Mouse (Mus musculus) spleen, adult 2 months (tissue): ENCODE results near the gene Stk19. TPM values are rescaled to one million over a fixed set of nuclear protein-coding genes. Genes with fewer than 3 reads are reported as not detected.

ENCODE experiments used
- DNase-seq, 2 experiments: peaks; one replicate each; pipeline versions ENCODE4 v3.0.0 to v3.0.0-alpha.2; 2012 to 2021; ENCODE audit warnings: low spot score in 2 of 2, low read depth in 1 of 2
- H3K27ac ChIP-seq: fragments of 200-500 bp; 2 replicates; pipeline ENCODE4 v1.5.1; 2012; ENCODE audit warnings: low read length, inconsistent platforms; ENCODE audit not compliant: insufficient read depth
- H3K27me3 ChIP-seq: fragments of 200-500 bp; 2 replicates; pipeline ENCODE4 v1.6.1; 2012; ENCODE audit warnings: mild to moderate bottlenecking, moderate library complexity, low read length, inconsistent platforms; ENCODE audit not compliant: control insufficient read depth, insufficient read depth
- H3K36me3 ChIP-seq: fragments of 200-500 bp; 2 replicates; pipeline ENCODE4 v1.6.1; 2012; ENCODE audit warnings: mild to moderate bottlenecking, low read length, inconsistent platforms; ENCODE audit not compliant: control insufficient read depth, insufficient read depth
- H3K4me1 ChIP-seq: fragments of 200-500 bp; 2 replicates; pipeline ENCODE4 v1.6.1; 2011; ENCODE audit warnings: inconsistent platforms; ENCODE audit not compliant: control insufficient read depth, insufficient read depth, insufficient read length
- H3K4me3 ChIP-seq: fragments of 200-500 bp; 2 replicates; pipeline ENCODE4 v1.5.1; 2011; ENCODE audit warnings: mild to moderate bottlenecking, inconsistent platforms; ENCODE audit not compliant: insufficient read depth, insufficient read length; ENCODE audit errors: extremely low read depth
- CTCF ChIP-seq: fragments of 200-500 bp; IDR thresholded peaks from 2 replicates; pipeline ENCODE4 v1.5.1; 2011; ENCODE audit warnings: mild to moderate bottlenecking, inconsistent platforms; ENCODE audit not compliant: insufficient read depth, insufficient read length, insufficient replicate concordance; ENCODE audit errors: extremely low read depth
- POLR2A ChIP-seq: fragments of 200-500 bp; IDR thresholded peaks from 2 replicates; pipeline ENCODE4 v1.6.1; 2011; ENCODE audit warnings: low read depth, low read length, inconsistent platforms
- WGBS: fragments of 180-500 bp; shearing (Covaris S2); methylation state at CpG from one replicate; pipeline ENCODE4 v1.1.7; 2018; 5-methylcytosine and 5-hydroxymethylcytosine counted together
- polyA plus RNA-seq: library from polyadenylated mRNA; depleted of rRNA; stranded (reverse); fragments of >200 nt; gene quantifications from 2 replicates; pipeline ENCODE4 v1.2.3, GENCODE M21; 2012

Stk19 gene
- polyA plus RNA-seq, 1 experiment, result 31.6 TPM

- no peak for DNase-seq
- no peaks in the 10 kb centered on the region for H3K27me3 ChIP-seq
- no peaks in the 10 kb centered on the region for H3K36me3 ChIP-seq
- H3K4me3 ChIP-seq, result peak within 1 kb of the TSS; percentile 29; the same call in 1 of the 2 replicates
- WGBS, result 44% methylated on average over 11 of the region's 11 CpGs
- peak within 1 kb of the TSS; percentile 3; the same call in 1 of the 2 replicates for H3K27ac ChIP-seq
- TF ChIP-seq POLR2A, result no peak
- no peak for TF ChIP-seq CTCF
- peaks cover 7% of the 10 kb centered on the region; the same call in 1 of the 2 replicates for H3K4me1 ChIP-seq
Measured at GRCm38 (mm10) chr17:34879336-34879879, 42.7 kb upstream of the Stk19 start, which contains the start of gene Zbtb12. TSS of gene Zbtb12 (plus strand) at chr17:34879483.

GRCm38 (mm10) chr17:34874321-34874720, 37.6 kb upstream of the Stk19 start:
- Histone ChIP-seq H3K4me1 (peaks cover 2% of the 10 kb centered on the region; the same call in 1 of the 2 replicates), H3K27ac (no peak overlapping the region), H3K27me3 (no peaks in the 10 kb centered on the region), H3K36me3 (no peaks in the 10 kb centered on the region), H3K4me3 (no peak overlapping the region)
- no peak for TF ChIP-seq POLR2A
- no peak for TF ChIP-seq CTCF
- 93% methylated on average over 6 of the region's 6 CpGs for WGBS
- no peak for DNase-seq

GRCm38 (mm10) chr17:34865981-34866380, 29.2 kb upstream of the Stk19 start:
- Histone ChIP-seq H3K27ac (no peak overlapping the region), H3K4me1 (no peaks in the 10 kb centered on the region), H3K36me3 (no peaks in the 10 kb centered on the region), H3K27me3 (no peaks in the 10 kb centered on the region), H3K4me3 (no peak overlapping the region)
- 60% methylated on average over 7 of the region's 7 CpGs for WGBS
- TF ChIP-seq POLR2A (no peak), CTCF (no peak)
- DNase-seq, result no peak

GRCm38 (mm10) chr17:34862416-34863081, 25.8 kb upstream of the Stk19 start, which contains the start of gene Cfb:
TSS of gene Cfb (minus strand) at chr17:34862518.
- no peak for DNase-seq
- Histone ChIP-seq H3K27ac (peak within 1 kb of the TSS; percentile 38), H3K4me1 (no peaks in the 10 kb centered on the region), H3K36me3 (no peaks in the 10 kb centered on the region), H3K4me3 (no peak within 1 kb of the TSS), H3K27me3 (no peaks in the 10 kb centered on the region)
- TF ChIP-seq POLR2A, result no peak
- TF ChIP-seq CTCF, result no peak
- WGBS, result 56% methylated on average over 8 of the region's 8 CpGs

- H3K27ac ChIP-seq, result peak overlapping the region; percentile 38
- H3K4me1 ChIP-seq, result no peaks in the 10 kb centered on the region
- no peaks in the 10 kb centered on the region for H3K27me3 ChIP-seq
- TF ChIP-seq CTCF (no peak), POLR2A (no peak)
- no peaks in the 10 kb centered on the region for H3K36me3 ChIP-seq
- WGBS, result 77% methylated on average over 13 of the region's 13 CpGs
- no peak for DNase-seq
- no peak overlapping the region for H3K4me3 ChIP-seq
Measured at GRCm38 (mm10) chr17:34861704-34862415, 25.1 kb upstream of the Stk19 start.

- H3K36me3 ChIP-seq, result no peaks in the 10 kb centered on the region
- no peaks in the 10 kb centered on the region for H3K4me1 ChIP-seq
- TF ChIP-seq CTCF (no peak), POLR2A (no peak)
- no peak overlapping the region for H3K4me3 ChIP-seq
- 90% methylated on average over 9 of the region's 9 CpGs for WGBS
- H3K27ac ChIP-seq, result no peak overlapping the region
- DNase-seq, result no peak
- no peaks in the 10 kb centered on the region for H3K27me3 ChIP-seq
Measured at GRCm38 (mm10) chr17:34860514-34860913, 23.8 kb upstream of the Stk19 start.

- no peaks in the 10 kb centered on the region for H3K27me3 ChIP-seq
- H3K36me3 ChIP-seq, result peaks cover 8% of the 10 kb centered on the region
- DNase-seq, result no peak
- WGBS, result 8% methylated on average over 4 of the region's 4 CpGs
- H3K4me1 ChIP-seq, result no peaks in the 10 kb centered on the region
- H3K4me3 ChIP-seq, result no peak overlapping the region
- H3K27ac ChIP-seq, result peak overlapping the region; percentile 27; the same call in 1 of the 2 replicates
- TF ChIP-seq POLR2A (no peak), CTCF (no peak)
Measured at GRCm38 (mm10) chr17:34858670-34859069, 21.9 kb upstream of the Stk19 start.
